Mouse (Mus musculus): ENCODE measurements at regions not wholly inside any gene's neighbourhood (a gene's known extent, or its start where the extent isn't known, plus 50 kb on each side); places are given as distances from the start of the nearest gene placed in this dataset.

DNA sequence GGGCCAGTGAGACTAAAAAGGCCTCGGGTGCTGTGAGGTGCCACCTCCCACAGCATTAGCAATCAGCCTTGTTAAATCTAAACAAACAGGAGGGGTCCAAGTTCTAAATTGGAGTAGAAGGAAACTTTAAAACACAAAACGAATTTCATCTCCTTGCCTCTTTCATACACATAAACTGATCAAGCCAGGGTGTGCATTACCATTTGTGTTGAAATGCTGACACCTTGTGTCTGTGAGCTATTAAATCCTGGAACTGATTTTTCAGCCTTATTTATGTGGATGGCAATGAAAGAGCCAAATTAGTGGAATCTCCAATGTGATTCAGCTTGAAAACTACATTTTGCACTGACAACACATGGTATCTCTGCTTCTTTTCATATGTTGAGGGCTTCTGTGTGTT is 114.8 kb downstream of the Pcsk1 start:
- no peak for DNase-seq (ENCODE audit: low spot score)

DNA sequence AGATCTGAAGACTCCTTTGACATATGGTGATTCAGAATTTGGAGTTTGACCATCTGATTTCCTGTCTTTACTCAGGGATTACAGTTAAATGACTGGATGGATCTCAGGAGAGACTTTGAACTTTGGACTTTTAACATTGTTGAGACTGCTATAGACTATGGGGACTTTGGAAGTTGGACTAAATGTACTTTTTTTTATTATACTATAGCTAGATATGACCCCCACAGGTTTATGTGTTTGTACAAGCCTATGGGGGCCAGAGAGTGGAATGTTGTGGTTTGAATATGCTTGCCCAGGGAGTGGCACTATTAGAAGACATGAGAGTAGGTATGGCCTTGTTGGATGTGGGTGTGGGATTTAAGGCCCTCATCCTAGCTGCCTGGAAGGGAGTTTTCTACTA is 134.3 kb downstream of the Pcsk1 start:
- DNase-seq (ENCODE audit: low spot score): no peak

DNA sequence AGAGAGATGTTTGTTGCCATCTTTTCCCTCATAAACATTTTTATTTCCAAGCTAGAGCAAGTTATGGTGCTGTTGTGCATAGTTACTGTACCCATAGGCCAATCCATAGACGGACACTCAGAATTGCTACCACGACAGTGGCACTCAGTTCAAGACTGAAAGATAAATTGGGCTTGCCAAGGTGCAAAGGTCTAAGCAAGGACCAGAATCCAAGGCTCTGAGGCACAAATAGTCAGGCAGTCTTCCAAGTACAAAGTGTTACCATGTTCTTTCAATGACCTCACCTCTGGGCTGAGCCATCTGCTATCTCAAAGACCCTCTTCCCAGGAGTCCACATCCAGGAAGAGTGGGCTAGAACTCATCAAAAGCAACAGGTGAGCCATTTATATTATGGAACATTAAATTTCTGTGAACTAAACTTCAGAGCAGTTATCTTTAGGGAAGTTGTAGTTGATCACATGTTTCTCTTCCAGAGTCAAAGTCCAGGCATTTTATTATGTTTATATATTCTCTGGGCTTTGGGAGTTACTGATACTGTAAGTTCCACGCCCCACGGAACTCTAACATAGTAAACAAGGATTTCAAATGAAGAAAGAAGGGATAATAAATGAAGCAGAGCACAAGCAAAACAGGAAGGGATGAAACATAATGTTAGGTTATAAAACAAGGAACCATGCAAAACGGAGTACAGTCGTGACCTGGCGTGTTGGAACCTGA is 136.1 kb downstream of the Pcsk1 start:
- DNase-seq (ENCODE audit: low spot score): no peak

DNA sequence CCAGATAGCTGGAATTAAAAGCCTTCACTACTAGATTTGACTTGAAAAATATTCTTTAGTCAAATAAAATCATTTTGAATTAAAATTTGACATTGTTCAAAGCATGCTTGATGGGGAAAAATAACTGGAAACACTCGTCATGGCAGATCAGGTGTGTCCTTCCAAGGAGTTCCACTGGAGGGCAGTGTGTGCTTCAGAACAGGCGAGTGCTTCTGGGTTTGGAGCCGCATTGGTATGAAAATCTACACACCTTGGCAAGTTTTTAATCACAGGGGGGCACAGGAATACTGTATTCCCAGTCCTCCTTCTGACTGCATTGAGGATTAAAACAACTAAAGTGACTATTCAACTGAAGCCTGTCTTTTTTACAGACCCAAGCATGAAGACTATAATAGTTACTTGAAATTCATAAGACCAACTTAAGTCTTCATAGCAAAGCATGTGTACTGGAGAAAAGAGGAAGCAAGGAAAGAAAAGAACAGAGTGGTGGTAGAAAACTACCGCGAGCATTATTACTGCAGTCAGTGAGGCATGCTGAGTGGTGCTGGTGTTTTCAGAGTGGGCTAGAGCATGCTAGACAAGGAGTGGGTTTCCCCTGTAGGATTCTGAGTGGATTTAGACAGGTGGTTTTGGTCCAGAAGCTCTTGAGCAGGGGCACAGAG is 138.1 kb downstream of the Pcsk1 start:
- no peak for DNase-seq (ENCODE audit: low spot score)

DNA sequence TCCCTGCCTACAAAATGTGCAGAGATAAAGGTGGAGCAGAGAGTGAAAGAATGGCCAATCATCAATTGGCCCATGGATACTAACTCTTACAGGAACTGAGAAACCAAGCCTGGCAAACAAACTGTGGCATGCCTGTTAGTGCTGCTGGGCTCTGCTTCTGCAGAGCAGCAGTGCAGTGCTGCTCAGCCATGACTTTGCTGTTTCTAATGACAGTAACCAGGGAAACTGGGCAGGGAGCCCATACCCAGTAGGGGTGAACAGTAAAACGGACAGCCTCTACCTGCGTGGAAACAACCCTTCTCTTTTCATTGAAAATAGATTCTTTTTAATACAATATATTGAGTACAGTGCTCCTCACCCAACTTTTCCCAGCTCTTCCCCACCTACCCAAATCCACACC is 146.8 kb downstream of the Pcsk1 start:
- DNase-seq (ENCODE audit: low spot score): peak; percentile 5
